Mouse (Mus musculus): Measurements from ENCODE around the gene Robo4. TPM values are rescaled to one million over a fixed set of nuclear protein-coding genes. Genes with fewer than 3 reads are reported as not detected.

The Robo4 gene
- total and polyA plus RNA-seq, 3 experiments: not detected

DNA sequence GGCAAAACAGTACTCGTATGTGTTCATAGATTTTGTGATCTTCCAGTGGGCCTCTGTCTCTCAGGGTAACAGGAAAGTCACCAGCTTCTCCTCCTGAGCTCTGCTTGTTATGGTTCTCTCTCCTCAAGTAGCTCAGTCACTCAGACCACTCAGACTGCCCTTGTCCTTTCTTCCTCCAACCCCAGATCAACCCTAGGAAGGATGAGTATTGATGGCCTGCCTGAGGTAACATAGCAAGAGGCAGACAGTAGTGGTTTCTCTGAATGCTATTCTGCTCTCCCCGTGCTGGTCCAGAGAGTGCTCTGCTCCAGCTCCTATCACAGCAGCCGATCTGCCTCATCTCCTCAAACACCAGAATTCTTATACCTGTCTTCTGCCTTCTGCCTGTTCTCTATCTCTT is 38.1 kb upstream of the Robo4 start:
- TF ChIP-seq NELFE (IDR thresholded peaks at IDR 0.05; ENCODE audit: low read depth, low read length) (no peak), MEF2A (IDR thresholded peaks at IDR 0.05; ENCODE audit: borderline replicate concordance, low read depth, low read length) (no peak), GABPA (IDR thresholded peaks at IDR 0.05; ENCODE audit: insufficient replicate concordance, low read depth, low read length) (no peak), RAD21 (IDR thresholded peaks at IDR 0.05; ENCODE audit: low read depth, low read length) (no peak), PAX5 (IDR thresholded peaks at IDR 0.05; ENCODE audit: low read length) (no peak)
- dilution Hi-C loops (cut with MboI; ENCODE audit: extremely low pct_ligation_motif_present, extremely low pct_unique_long_range_greater_than_20kb, low sequenced_read_pairs): no loop called here
- H3K4me3 ChIP-seq (replicated peaks in 1 of 3; ENCODE audit: low read depth in 2 of 3, low read length in 2 of 3, poor library complexity in 1 of 3): no peak overlapping the region
- no peaks in the 10 kb centered on the region for H3K79me2 ChIP-seq (replicated peaks; ENCODE audit: control insufficient read depth, extremely low read depth, insufficient read depth, poor library complexity, severe bottlenecking)
- H3K27me3 ChIP-seq (replicated peaks): no peaks in the 10 kb centered on the region
- H3K4me2 ChIP-seq (ENCODE audit: insufficient read depth, low read depth, poor library complexity, severe bottlenecking): no peak overlapping the region
- no peak overlapping the region for H3K9ac ChIP-seq (ENCODE audit: insufficient read depth, low read depth)
- no peaks in the 10 kb centered on the region for H3K36me3 ChIP-seq (replicated peaks in 1 of 2; ENCODE audit: control insufficient read depth in 1 of 2, insufficient read depth in 1 of 2, low read length in 1 of 2)
- H3K9me3 ChIP-seq (replicated peaks; ENCODE audit: low read length): no peaks in the 10 kb centered on the region
- in situ Hi-C loops (cut with MboI; ENCODE audit: low pct_ligation_motif_present, low pct_unique_long_range_greater_than_20kb, low sequenced_read_pairs): no loop called here
- H3K27ac ChIP-seq (ENCODE audit: insufficient read depth, low read depth): no peak overlapping the region
- peaks cover 0 to 9% of the 10 kb centered on the region in 2 experiments; a peak in 1 of 4 replicates for H3K4me1 ChIP-seq (ENCODE audit: control insufficient read depth in 1 of 2, insufficient read depth in 2 of 2)
- DNase-seq (ENCODE audit: extremely low read depth): no peak

DNA sequence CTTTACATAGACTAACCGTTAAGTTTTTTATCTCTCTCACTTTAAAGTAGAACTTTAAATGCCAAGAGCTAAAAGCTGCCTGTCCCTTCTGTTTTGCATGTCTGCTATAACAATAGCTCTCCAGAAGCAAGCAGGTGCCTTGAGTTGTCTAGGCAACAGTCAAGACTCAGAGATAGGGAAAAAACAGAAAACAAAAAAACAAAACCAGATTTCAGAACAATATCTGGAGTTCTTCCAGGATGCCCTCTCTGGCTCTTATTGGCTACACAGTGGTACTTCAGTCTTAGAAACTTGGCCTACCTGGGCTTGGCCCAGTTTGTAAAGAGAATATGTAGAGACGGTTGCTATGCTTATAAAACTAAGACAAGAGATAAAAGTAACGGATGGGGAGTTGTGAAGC is 37.3 kb upstream of the Robo4 start:
- Histone ChIP-seq H3K4me1 (ENCODE audit: control insufficient read depth in 1 of 2, insufficient read depth in 2 of 2) (peaks cover 0 to 9% of the 10 kb centered on the region in 2 experiments; a peak in 1 of 4 replicates), H3K4me3 (replicated peaks in 1 of 3; ENCODE audit: low read depth in 2 of 3, low read length in 2 of 3, poor library complexity in 1 of 3) (no peak overlapping the region), H3K9ac (ENCODE audit: insufficient read depth, low read depth) (no peak overlapping the region), H3K4me2 (ENCODE audit: insufficient read depth, low read depth, poor library complexity, severe bottlenecking) (no peak overlapping the region), H3K9me3 (replicated peaks; ENCODE audit: low read length) (no peaks in the 10 kb centered on the region), H3K36me3 (replicated peaks in 1 of 2; ENCODE audit: control insufficient read depth in 1 of 2, insufficient read depth in 1 of 2, low read length in 1 of 2) (no peaks in the 10 kb centered on the region), H3K79me2 (replicated peaks; ENCODE audit: control insufficient read depth, extremely low read depth, insufficient read depth, poor library complexity, severe bottlenecking) (no peaks in the 10 kb centered on the region), H3K27me3 (replicated peaks) (no peaks in the 10 kb centered on the region), H3K27ac (ENCODE audit: insufficient read depth, low read depth) (no peak overlapping the region)
- TF ChIP-seq BHLHE40 (IDR thresholded peaks at IDR 0.05; ENCODE audit: low read depth, low read length) (no peak), MEF2A (IDR thresholded peaks at IDR 0.05; ENCODE audit: borderline replicate concordance, low read depth, low read length) (no peak)
- in situ Hi-C loops (cut with MboI; ENCODE audit: low pct_ligation_motif_present, low pct_unique_long_range_greater_than_20kb, low sequenced_read_pairs): no loop called here
- dilution Hi-C loops (cut with MboI; ENCODE audit: extremely low pct_ligation_motif_present, extremely low pct_unique_long_range_greater_than_20kb, low sequenced_read_pairs): no loop called here
- DNase-seq (ENCODE audit: extremely low read depth): no peak

DNA sequence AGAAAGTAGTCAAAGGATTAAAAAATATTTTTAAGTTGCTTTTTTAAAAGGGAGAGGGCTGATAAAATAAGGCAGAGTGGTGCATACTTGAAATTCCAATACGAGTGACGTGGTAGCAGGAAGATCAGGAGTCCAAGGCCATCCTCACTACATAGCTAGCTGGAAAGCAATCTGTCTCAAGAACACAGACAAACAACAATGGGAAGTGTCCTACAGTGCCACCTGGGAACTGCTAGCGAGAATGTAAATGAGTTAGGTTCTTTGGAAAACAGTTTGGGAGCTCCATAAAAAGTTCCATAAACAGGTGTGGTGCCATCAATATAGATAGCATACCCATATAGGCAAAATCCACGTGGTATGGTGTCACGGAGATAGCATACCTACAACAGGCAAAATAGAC is 36.0 kb upstream of the Robo4 start:
- DNase-seq (ENCODE audit: extremely low read depth): no peak
- no peaks in the 10 kb centered on the region for H3K36me3 ChIP-seq (replicated peaks in 1 of 2; ENCODE audit: control insufficient read depth in 1 of 2, insufficient read depth in 1 of 2, low read length in 1 of 2)
- in situ Hi-C loops (cut with MboI; ENCODE audit: low pct_ligation_motif_present, low pct_unique_long_range_greater_than_20kb, low sequenced_read_pairs): no loop called here
- no peak overlapping the region for H3K4me2 ChIP-seq (ENCODE audit: insufficient read depth, low read depth, poor library complexity, severe bottlenecking)
- H3K27me3 ChIP-seq (replicated peaks): no peaks in the 10 kb centered on the region
- no peak overlapping the region for H3K27ac ChIP-seq (ENCODE audit: insufficient read depth, low read depth)
- no peaks in the 10 kb centered on the region for H3K9me3 ChIP-seq (replicated peaks; ENCODE audit: low read length)
- no peak overlapping the region for H3K9ac ChIP-seq (ENCODE audit: insufficient read depth, low read depth)
- H3K4me1 ChIP-seq (ENCODE audit: control insufficient read depth in 1 of 2, insufficient read depth in 2 of 2): peaks cover 0 to 9% of the 10 kb centered on the region in 2 experiments; a peak in 1 of 4 replicates
- dilution Hi-C loops (cut with MboI; ENCODE audit: extremely low pct_ligation_motif_present, extremely low pct_unique_long_range_greater_than_20kb, low sequenced_read_pairs): no loop called here
- H3K79me2 ChIP-seq (replicated peaks; ENCODE audit: control insufficient read depth, extremely low read depth, insufficient read depth, poor library complexity, severe bottlenecking): no peaks in the 10 kb centered on the region
- H3K4me3 ChIP-seq (replicated peaks in 1 of 3; ENCODE audit: low read depth in 2 of 3, low read length in 2 of 3, poor library complexity in 1 of 3): no peak overlapping the region
- TF ChIP-seq E2F4 (IDR thresholded peaks at IDR 0.05; ENCODE audit: insufficient replicate concordance, low read depth, low read length) (no peak), ZC3H11A (IDR thresholded peaks at IDR 0.05; ENCODE audit: low read depth, low read length) (no peak), JUN (IDR thresholded peaks at IDR 0.05; ENCODE audit: insufficient read depth, low read depth, low read length) (no peak), NRF1 (IDR thresholded peaks at IDR 0.05; ENCODE audit: low read depth, low read length) (no peak), MAFK (IDR thresholded peaks at IDR 0.05; ENCODE audit: insufficient replicate concordance, low read length) (no peak), MAZ (IDR thresholded peaks at IDR 0.05; ENCODE audit: low read depth, low read length) (no peak), MXI1 (IDR thresholded peaks at IDR 0.05; ENCODE audit: low read depth, low read length) (no peak), CTCF (conservative IDR thresholded peaks at IDR 0.05 in 1 of 2, IDR thresholded peaks at IDR 0.05 in 1 of 2; ENCODE audit: low read depth in 2 of 2, low read length in 2 of 2) (no peak), POLR2A (IDR thresholded peaks at IDR 0.05; ENCODE audit: low read depth, low read length) (no peak), RAD21 (IDR thresholded peaks at IDR 0.05; ENCODE audit: low read depth, low read length) (no peak), SIN3A (IDR thresholded peaks at IDR 0.05; ENCODE audit: low read length) (no peak), BHLHE40 (IDR thresholded peaks at IDR 0.05; ENCODE audit: low read depth, low read length) (no peak), UBTF (IDR thresholded peaks at IDR 0.05; ENCODE audit: low read depth, low read length) (no peak), CHD2 (IDR thresholded peaks at IDR 0.05; ENCODE audit: low read length) (no peak), GABPA (IDR thresholded peaks at IDR 0.05; ENCODE audit: insufficient replicate concordance, low read depth, low read length) (no peak), ZKSCAN1 (IDR thresholded peaks at IDR 0.05; ENCODE audit: borderline replicate concordance, low read depth, low read length) (no peak), IRF4 (IDR thresholded peaks at IDR 0.05; ENCODE audit: low read depth, low read length) (no peak), ELF1 (IDR thresholded peaks at IDR 0.05; ENCODE audit: low read depth, low read length) (no peak), PAX5 (IDR thresholded peaks at IDR 0.05; ENCODE audit: low read length) (no peak)

All from CH12.LX (cell line).